Mouse (Mus musculus) G1E (cell line): ENCODE measurements around the gene Snrnp25.

Experiments used
- CTCF ChIP-seq: IDR thresholded peaks from 2 replicates; pipeline ENCODE4 v1.5.1; 2012; ENCODE audit warnings: low read depth, low read length, inconsistent platforms, mixed read lengths
- GATA1 ChIP-seq: IDR thresholded peaks from 2 replicates; pipeline ENCODE4 v1.6.1; 2012; ENCODE audit warnings: borderline replicate concordance, low read length, inconsistent platforms, mixed read lengths
- TAL1 ChIP-seq: conservative IDR thresholded peaks from 2 replicates; pipeline ENCODE4 v1.6.1; 2012; ENCODE audit warnings: low read depth, low read length, inconsistent platforms, mixed read lengths

GRCm38 (mm10) chr11:32160341-32160740 lies 44.9 kb upstream of the Snrnp25 start:
- TF ChIP-seq CTCF: no peak
- TF ChIP-seq TAL1: no peak
- TF ChIP-seq GATA1: no peak
